Mouse (Mus musculus) liver, embryonic 14.5 days (tissue): Measurements from ENCODE around the gene Olfr545. TPM values are rescaled to one million over a fixed set of nuclear protein-coding genes. Genes with fewer than 3 reads are reported as not detected.

Experiments
- ATAC-seq: fragments of 200-750 bp; cut with Nextera tagmentation; 2 replicates; pipeline ENCODE4 v1.8.0; 2017; ENCODE audit warnings: moderate number of reproducible peaks, mild to moderate bottlenecking, moderate library complexity; ENCODE audit not compliant: insufficient read depth
- DNase-seq, 3 experiments: peaks; one replicate each; pipeline ENCODE4 v3.0.0-alpha.2; 2012 to 2013; ENCODE audit warnings: low read depth in 3 of 3, low spot score in 3 of 3
- H3K27ac ChIP-seq: fragments of 300-500 bp; sonication (generic); 2 replicates; pipeline ENCODE4 v1.5.1; 2014; ENCODE audit warnings: moderate library complexity, mild to moderate bottlenecking, control low read depth, inconsistent platforms
- H3K27me3 ChIP-seq: fragments of 300-500 bp; sonication (generic); 2 replicates; pipeline ENCODE4 v1.6.1; 2014; ENCODE audit warnings: mild to moderate bottlenecking, low read length, moderate library complexity; ENCODE audit not compliant: control insufficient read depth, insufficient read depth
- H3K36me3 ChIP-seq: fragments of 300-500 bp; sonication (generic); replicated peaks from 2 replicates; pipeline ENCODE4 v1.6.1; 2014; ENCODE audit warnings: low read depth; ENCODE audit not compliant: control insufficient read depth, insufficient read depth
- H3K4me1 ChIP-seq, 2 experiments: fragments of 200-500 bp in 1 of 2; fragments of 300-500 bp in 1 of 2; sonication (generic) in 1 of 2; replicated peaks; 2 replicates each; pipeline ENCODE4 v1.6.1; 2012 to 2014; ENCODE audit warnings: antibody characterized with exemption in 1 of 2, inconsistent platforms in 1 of 2, low read length in 1 of 2; ENCODE audit not compliant: control insufficient read depth in 2 of 2, insufficient read depth in 2 of 2
- H3K4me2 ChIP-seq: fragments of 300-500 bp; sonication (generic); 2 replicates; pipeline ENCODE4 v1.6.1; 2014; ENCODE audit warnings: low read depth, mild to moderate bottlenecking, control low read depth, moderate library complexity
- H3K4me3 ChIP-seq, 2 experiments: fragments of 200-500 bp in 1 of 2; fragments of 300-500 bp in 1 of 2; sonication (generic) in 1 of 2; 2 replicates each; pipeline ENCODE4 v1.5.1; 2012 to 2014; ENCODE audit warnings: low read depth in 2 of 2, low read length in 2 of 2, mild to moderate bottlenecking in 2 of 2, control low read depth in 1 of 2, inconsistent platforms in 1 of 2, moderate library complexity in 1 of 2; ENCODE audit not compliant: insufficient read depth in 1 of 2
- H3K9ac ChIP-seq: fragments of 300-500 bp; sonication (generic); replicated peaks from 2 replicates; pipeline ENCODE4 v1.6.1; 2014; ENCODE audit warnings: mild to moderate bottlenecking, control low read depth, moderate library complexity
- H3K9me3 ChIP-seq: fragments of 300-500 bp; sonication (generic); 2 replicates; pipeline ENCODE4 v1.6.1; 2016; ENCODE audit warnings: low read length, mixed read lengths; ENCODE audit not compliant: control insufficient read depth
- CTCF ChIP-seq: IDR thresholded peaks from 2 replicates; pipeline ENCODE4 v1.5.1; 2016; ENCODE audit warnings: antibody characterized with exemption, low read depth, control low read depth
- EP300 ChIP-seq: IDR thresholded peaks from 2 replicates; pipeline ENCODE4 v1.6.1; 2016; ENCODE audit warnings: antibody characterized with exemption, low read depth
- WGBS: fragments of 180-500 bp; shearing (Covaris S2); extraction: QIAGEN DNeasy Blood & Tissue Kit; methylation state at CpG from one replicate; pipeline ENCODE4 v1.1.7; 2014; ENCODE audit not compliant: insufficient replicate concordance; 5-methylcytosine and 5-hydroxymethylcytosine counted together
- polyA plus RNA-seq, 2 experiments: library from polyadenylated mRNA; depleted of rRNA in 1 of 2; stranded (reverse) in 1 of 2; unstranded in 1 of 2; fragments of >200 nt; fragmentation: Nextera tagmentation in 1 of 2; extraction: Ambion mirVana in 1 of 2; gene quantifications; 2 replicates each; pipeline versions ENCODE4 v1.2.1 to v1.2.3; 2012 to 2014

Gene Olfr545
- polyA plus RNA-seq (2012; rRNA removed) (not detected in 2 replicates), polyA plus RNA-seq (2014; fragmentation: Nextera tagmentation; extraction: Ambion mirVana) (not detected in 2 replicates)

GRCm38 (mm10) chr7:102499473-102499872, at the start of gene Olfr545:
TSS of gene Olfr545 (minus strand) at chr7:102499573.
- Histone ChIP-seq H3K4me1 (no peaks in the 10 kb centered on the region), H3K9me3 (no peaks in the 10 kb centered on the region), H3K9ac (no peak within 1 kb of the TSS), H3K4me3 (no peak within 1 kb of the TSS), H3K36me3 (no peaks in the 10 kb centered on the region), H3K27ac (no peak within 1 kb of the TSS), H3K27me3 (no peaks in the 10 kb centered on the region), H3K4me2 (no peak within 1 kb of the TSS)
- no peak for TF ChIP-seq CTCF
- TF ChIP-seq EP300: no peak
- no peak for DNase-seq
- 41% methylated on average over 3 of the region's 3 CpGs for WGBS
- ATAC-seq: no peak

DNA sequence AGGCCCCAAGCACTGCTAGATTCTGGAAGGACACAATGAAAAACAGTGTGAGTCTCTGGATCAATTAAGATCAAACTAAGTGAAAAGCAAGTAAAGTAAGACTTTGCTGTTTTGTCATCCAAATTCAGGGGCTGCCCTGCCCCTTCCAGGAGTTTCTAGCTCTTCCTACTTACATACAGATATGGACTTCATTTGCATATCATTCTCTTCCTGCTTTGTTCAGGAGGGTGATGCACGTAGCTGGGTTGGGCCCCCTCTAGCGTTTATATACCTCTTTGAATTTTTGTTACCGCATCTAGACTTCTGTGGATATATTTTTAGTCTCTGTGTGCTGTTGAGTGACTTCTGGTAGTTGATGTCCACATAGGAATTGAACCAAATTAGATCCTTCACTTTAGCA, 41.9 kb upstream of the Olfr545 start:
- Histone ChIP-seq H3K4me3 (no peak overlapping the region), H3K4me1 (no peaks in the 10 kb centered on the region), H3K27ac (no peak overlapping the region), H3K9ac (no peak overlapping the region), H3K27me3 (no peaks in the 10 kb centered on the region), H3K4me2 (no peak overlapping the region), H3K36me3 (no peaks in the 10 kb centered on the region), H3K9me3 (no peaks in the 10 kb centered on the region)
- DNase-seq (no peak), ATAC-seq (no peak)
- TF ChIP-seq CTCF (no peak), EP300 (no peak)
- WGBS: 31% methylated on average over 3 of the region's 3 CpGs

DNA sequence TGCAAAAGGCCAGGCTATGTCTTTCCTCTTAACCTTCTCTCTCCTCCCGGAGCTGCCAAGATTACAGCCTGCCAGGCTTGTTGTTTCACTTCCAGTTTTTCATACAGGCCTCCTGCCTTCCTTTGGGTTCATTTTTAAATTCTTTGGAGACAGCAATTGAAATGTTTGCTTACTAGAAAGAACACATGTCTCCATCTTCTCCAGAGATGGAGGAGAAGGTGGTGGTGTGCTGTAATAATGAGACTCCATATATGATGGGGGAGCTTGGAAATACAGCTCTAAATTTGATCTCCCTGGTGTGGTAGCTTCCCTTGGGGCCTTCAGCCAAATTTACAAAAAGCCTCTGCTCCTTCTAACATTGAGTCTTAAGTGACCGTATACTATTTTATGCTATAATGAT, 41.2 kb upstream of the Olfr545 start, which contains the start of gene Olfr548-ps1:
Gene Olfr548-ps1 (plus strand): TSS at position 301 of the 400 bp plus-strand sequence.
- Histone ChIP-seq H3K27me3 (no peaks in the 10 kb centered on the region), H3K36me3 (no peaks in the 10 kb centered on the region), H3K4me2 (no peak within 1 kb of the TSS), H3K4me3 (no peak within 1 kb of the TSS), H3K4me1 (no peaks in the 10 kb centered on the region), H3K27ac (no peak within 1 kb of the TSS), H3K9ac (no peak within 1 kb of the TSS), H3K9me3 (no peaks in the 10 kb centered on the region)
- no peak for DNase-seq
- ATAC-seq: no peak
- TF ChIP-seq EP300: no peak
- TF ChIP-seq CTCF: no peak
- 48% methylated on average over 2 of the region's 2 CpGs for WGBS

DNA sequence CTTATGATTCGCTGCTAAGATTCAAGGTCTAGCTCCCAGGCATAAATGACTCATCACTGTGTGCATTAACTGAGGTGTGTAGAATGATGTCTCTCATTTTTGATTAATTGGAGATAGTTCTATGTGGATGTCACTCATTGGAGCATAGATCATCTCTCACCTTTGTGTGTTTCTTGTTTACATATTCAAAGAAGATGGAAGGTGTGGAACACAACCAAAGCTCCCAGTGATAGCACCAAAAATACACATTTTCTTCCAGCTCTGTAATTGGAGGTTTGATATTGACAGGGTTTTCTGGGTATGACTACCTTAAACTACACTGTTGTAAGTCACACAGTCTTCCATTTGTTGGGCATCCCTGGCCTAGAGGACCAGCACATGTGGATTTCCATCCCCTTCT, 35.1 kb upstream of the Olfr545 start, which contains the start of gene Olfr547:
Gene Olfr547 (plus strand): TSS at position 301 of the 400 bp plus-strand sequence.
- no peaks in the 10 kb centered on the region for H3K4me1 ChIP-seq
- H3K27me3 ChIP-seq: no peaks in the 10 kb centered on the region
- 38% methylated on average over 1 of the region's 1 CpGs for WGBS
- no peak within 1 kb of the TSS for H3K4me3 ChIP-seq
- H3K27ac ChIP-seq: no peak within 1 kb of the TSS
- no peaks in the 10 kb centered on the region for H3K36me3 ChIP-seq
- no peak within 1 kb of the TSS for H3K4me2 ChIP-seq
- no peak within 1 kb of the TSS for H3K9ac ChIP-seq
- TF ChIP-seq EP300 (no peak), CTCF (no peak)
- no peak for DNase-seq
- no peaks in the 10 kb centered on the region for H3K9me3 ChIP-seq
- no peak for ATAC-seq

GRCm38 (mm10) chr7:102529052-102529451, 29.7 kb upstream of the Olfr545 start:
- no peak overlapping the region for H3K4me3 ChIP-seq
- TF ChIP-seq EP300 (no peak), CTCF (no peak)
- ATAC-seq: no peak
- H3K4me2 ChIP-seq: no peak overlapping the region
- no peak overlapping the region for H3K9ac ChIP-seq
- no peak for DNase-seq
- H3K4me1 ChIP-seq: no peaks in the 10 kb centered on the region
- H3K27me3 ChIP-seq: no peaks in the 10 kb centered on the region
- no peaks in the 10 kb centered on the region for H3K36me3 ChIP-seq
- H3K9me3 ChIP-seq: no peaks in the 10 kb centered on the region
- 53% methylated on average over 1 of the region's 1 CpGs for WGBS
- H3K27ac ChIP-seq: no peak overlapping the region
